Mouse (Mus musculus) intestine, embryonic 14.5 days (tissue): Measurements from ENCODE around the gene Serhl. TPM values are rescaled to one million over a fixed set of nuclear protein-coding genes. Genes with fewer than 3 reads are reported as not detected.

Experiments
- polyA plus RNA-seq: library from polyadenylated mRNA; unstranded; fragments of >200 nt; fragmentation: Nextera tagmentation; extraction: Ambion mirVana; gene quantifications from 2 replicates; pipeline ENCODE4 v1.2.1, GENCODE M21; 2014

Serhl gene
- polyA plus RNA-seq, 1 experiment from 2014 or later, result 71.9 TPM

Other genes starting within 250 kb of the Serhl start
- gene Tcf20, start 101.6 kb upstream of the Serhl start, polyA plus RNA-seq, result 11.7 and 12.4 TPM in 2 replicates
- 3.6 and 3.7 TPM in 2 replicates for gene Nfam1, start 56.2 kb upstream of the Serhl start, polyA plus RNA-seq
- 60.7 and 66.4 TPM in 2 replicates for gene Rrp7a, start 33.3 kb downstream of the Serhl start, polyA plus RNA-seq
- gene Poldip3, start 59.9 kb downstream of the Serhl start, polyA plus RNA-seq, result 145 and 150 TPM in 2 replicates
- 159 and 168 TPM in 2 replicates for gene Cyb5r3, start 83.1 kb downstream of the Serhl start, polyA plus RNA-seq
- gene A4galt, start 162.3 kb downstream of the Serhl start, polyA plus RNA-seq, result 3.3 and 3.4 TPM in 2 replicates